In genomic region chr1:175336191-175336590, GRCm38 (mm10) we compare ENCODE assay signal across 21 mouse cellular contexts.
"Had no signal": no experiment of that assay in that cellular context is flagged by ENCODE, and none has a peak within 500 bp of the region (broad histone marks: within the 10 kb centered on the region; RNA-seq: fewer than 3 reads in every experiment).

No protein-coding gene starts in this region.

- H3K27me3 ChIP-seq: lung, embryonic 15.5 days; megakaryocyte, embryonic 14.5 days; midbrain, embryonic 13.5 days; midbrain, embryonic 15.5 days; neural tube, embryonic 13.5 days; neural tube, embryonic 15.5 days had no signal

- H3K4me2 ChIP-seq: lung, embryonic 15.5 days; midbrain, embryonic 11.5 days; midbrain, embryonic 13.5 days; midbrain, embryonic 15.5 days; neural tube, embryonic 13.5 days; neural tube, embryonic 15.5 days had no signal

- H3K4me1 ChIP-seq: lung, embryonic 15.5 days; megakaryocyte, embryonic 14.5 days; midbrain, embryonic 13.5 days; midbrain, embryonic 15.5 days; neural tube, embryonic 13.5 days; neural tube, embryonic 15.5 days had no signal

- H3K36me3 ChIP-seq: lung, embryonic 15.5 days; midbrain, embryonic 13.5 days; midbrain, embryonic 15.5 days; neural tube, embryonic 13.5 days; neural tube, embryonic 15.5 days had no signal

- H3K27ac ChIP-seq: lung, embryonic 15.5 days; macrophage; midbrain, embryonic 13.5 days; midbrain, embryonic 15.5 days; neural tube, embryonic 13.5 days; neural tube, embryonic 15.5 days had no signal

- H3K9ac ChIP-seq: liver, postnatal 0 days; lung, embryonic 15.5 days; midbrain, embryonic 13.5 days; midbrain, embryonic 15.5 days; neural tube, embryonic 13.5 days; neural tube, embryonic 15.5 days had no signal

- ATAC-seq: liver, postnatal 0 days; lung, postnatal 0 days; midbrain, embryonic 13.5 days; midbrain, embryonic 15.5 days had no signal

- H3K9me3 ChIP-seq: lung, embryonic 15.5 days; midbrain, embryonic 13.5 days; midbrain, embryonic 15.5 days; neural tube, embryonic 13.5 days; neural tube, embryonic 15.5 days had no signal

- H3K4me3 ChIP-seq: lung, embryonic 15.5 days; megakaryocyte, embryonic 14.5 days; midbrain, embryonic 13.5 days; midbrain, embryonic 15.5 days; neural tube, embryonic 13.5 days; neural tube, embryonic 15.5 days had no signal

- DNase-seq: liver, postnatal 0 days; lung, adult 2 months; lung, postnatal 14 days; lung, postnatal 36 days; retina, postnatal 1 day; right cerebral cortex, adult 18-20 months; right cerebral cortex, postnatal 25 days; right cerebral cortex, postnatal 4 days; spleen, adult 18-20 months; thymus, adult 18-20 months; thymus, postnatal 14 days; thymus, postnatal 36 days had no signal
